Mouse (Mus musculus): ENCODE results near the gene Krt16.
"Not testable (repeated sequence)": the region's sequence is repeated elsewhere in the genome, so short reads cannot be mapped to it uniquely, and the experiment has no call there.

GRCm38 (mm10) chr11:100246471-100246870, 2.2 kb downstream of the Krt16 start:
- not testable (repeated sequence) for TF ChIP-seq GATA1 (IDR thresholded peaks at IDR 0.05; ENCODE audit: borderline replicate concordance, low read length); FLI1 (IDR thresholded peaks at IDR 0.05; ENCODE audit: low read length)
